Mouse (Mus musculus) retina, postnatal 1 day (tissue): ENCODE data around the gene Wars2.

Experiments
- DNase-seq: peaks from one replicate; pipeline ENCODE4 v3.0.0-alpha.2; 2012

The Wars2 gene

GRCm38 (mm10) chr3:99248831-99249550 lies 108.1 kb downstream of the Wars2 start:
- DNase-seq, result peak; percentile 12

- DNase-seq, result no peak
These were observed 108.6 kb downstream of the Wars2 start for GRCm38 (mm10) chr3:99249551-99249870.

- DNase-seq, result peak; percentile 29
These were observed 109.0 kb downstream of the Wars2 start for GRCm38 (mm10) chr3:99249906-99250305.

- no peak for DNase-seq
These were observed 110.7 kb downstream of the Wars2 start for GRCm38 (mm10) chr3:99251271-99252165.

- DNase-seq, result no peak
These were observed 111.7 kb downstream of the Wars2 start for GRCm38 (mm10) chr3:99252461-99253091.

GRCm38 (mm10) chr3:99253092-99253488 lies 112.2 kb downstream of the Wars2 start:
- peak; percentile 33 for DNase-seq

GRCm38 (mm10) chr3:99253497-99254451 lies 112.9 kb downstream of the Wars2 start:
- DNase-seq, result peak; percentile 60

- DNase-seq, result peak; percentile 56
These were observed 113.8 kb downstream of the Wars2 start for GRCm38 (mm10) chr3:99254559-99255151.

- peak; percentile 19 for DNase-seq
These were observed 114.8 kb downstream of the Wars2 start for GRCm38 (mm10) chr3:99255411-99256365.

GRCm38 (mm10) chr3:99256366-99256750 lies 115.5 kb downstream of the Wars2 start:
- peak; percentile 7 for DNase-seq

- peak; percentile 25 for DNase-seq
These were observed 115.9 kb downstream of the Wars2 start for GRCm38 (mm10) chr3:99256766-99257165.

- DNase-seq, result peak; percentile 16
These were observed 117.0 kb downstream of the Wars2 start for GRCm38 (mm10) chr3:99257586-99258577.

- DNase-seq, result peak; percentile 35
These were observed 118.9 kb downstream of the Wars2 start for GRCm38 (mm10) chr3:99259741-99260270.

GRCm38 (mm10) chr3:99260395-99260794 lies 119.5 kb downstream of the Wars2 start:
- no peak for DNase-seq

GRCm38 (mm10) chr3:99261371-99261791 lies 120.5 kb downstream of the Wars2 start:
- no peak for DNase-seq

GRCm38 (mm10) chr3:99261986-99262385 lies 121.1 kb downstream of the Wars2 start:
- DNase-seq, result peak; percentile 43

- DNase-seq, result peak; percentile 23
These were observed 122.6 kb downstream of the Wars2 start for GRCm38 (mm10) chr3:99263471-99263903.

GRCm38 (mm10) chr3:99264695-99265094 lies 123.8 kb downstream of the Wars2 start:
- peak; percentile 34 for DNase-seq

GRCm38 (mm10) chr3:99266752-99267303 lies 126.0 kb downstream of the Wars2 start:
- DNase-seq, result no peak
